8 mouse cellular contexts compared by ENCODE assay signal in the genomic region with DNA sequence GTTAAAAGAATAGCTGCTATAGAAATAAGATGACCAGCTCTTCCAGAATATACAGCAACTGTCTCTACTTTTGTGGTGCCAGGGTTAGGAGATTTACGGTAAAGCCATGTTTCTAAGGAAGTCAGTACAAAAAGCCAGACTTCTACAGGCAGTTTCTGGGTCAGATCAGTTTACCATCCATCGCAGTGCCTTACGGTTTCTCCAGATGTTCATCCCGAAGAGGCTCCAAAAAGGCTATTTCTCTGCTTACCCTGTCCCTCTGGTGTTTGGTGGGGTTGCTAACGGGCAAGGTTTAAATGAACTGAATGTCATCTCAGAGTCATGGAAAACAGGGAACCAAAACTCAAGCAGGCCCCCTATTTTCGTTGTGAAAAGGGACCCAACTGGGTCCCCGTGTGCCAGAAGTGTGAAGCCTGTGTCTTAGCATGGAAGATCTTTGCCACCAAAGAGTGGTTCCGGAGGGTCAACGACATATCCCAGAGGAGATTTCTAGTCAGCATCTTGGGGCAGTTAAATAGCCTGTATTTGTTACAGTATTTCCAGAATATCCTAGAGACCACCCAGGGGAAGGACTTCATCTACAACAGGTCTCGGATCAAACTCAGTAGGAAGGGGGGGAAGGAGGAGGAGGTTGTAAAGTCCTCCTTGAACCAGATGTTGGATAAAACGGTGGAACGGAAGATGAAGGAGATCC. TPM values are rescaled to one million over a fixed set of nuclear protein-coding genes. Genes with fewer than 3 reads are reported as not detected.
DNase-seq lines count a peak whose midpoint lies in the region; ATAC-seq and TF ChIP-seq lines count a peak whose summit lies in the region.

A gene (plus strand): TSS at position 109 of the 694 bp plus-strand sequence.

- no peaks in the 10 kb centered on the region for H3K4me1 ChIP-seq in kidney, adult 2 months (ENCODE audit: control insufficient read depth, insufficient read depth, low read length)
- H3K4me1 ChIP-seq in bone marrow, adult 2 months (ENCODE audit: control insufficient read depth, insufficient read depth, low read length): no peaks in the 10 kb centered on the region; the same call in 1 of the 2 replicates
- H3K4me1 ChIP-seq in heart, adult 2 months (ENCODE audit: control insufficient read depth, insufficient read depth, low read length): no peaks in the 10 kb centered on the region; the same call in 1 of the 2 replicates
- no peaks in the 10 kb centered on the region for H3K4me1 ChIP-seq in kidney, postnatal 0 days (replicated peaks; ENCODE audit: insufficient read depth, low read length)

- peak within 1 kb of the TSS; percentile 56 for H3K9ac ChIP-seq in heart, adult 2 months (ENCODE audit: low read depth, low read length)
- H3K9ac ChIP-seq in kidney, postnatal 0 days (ENCODE audit: low read depth, low read length): peak within 1 kb of the TSS; percentile 3; the same call in 1 of the 2 replicates

- TF ChIP-seq CTCF in kidney, adult 2 months (conservative IDR thresholded peaks at IDR 0.05; ENCODE audit: insufficient read depth, insufficient read length, low read depth, low read length): no peak
- no peak for TF ChIP-seq CTCF in bone marrow, adult 2 months (IDR thresholded peaks at IDR 0.05; ENCODE audit: control insufficient read depth, insufficient read depth, low read length)
- TF ChIP-seq CTCF in heart, adult 2 months (IDR thresholded peaks at IDR 0.05): no peak
- no peak for TF ChIP-seq CTCF in kidney, postnatal 0 days (IDR thresholded peaks at IDR 0.05; ENCODE audit: low read depth)

- no peak for TF ChIP-seq POLR2A in kidney, adult 2 months (IDR thresholded peaks at IDR 0.05; ENCODE audit: low read depth, low read length)
- TF ChIP-seq POLR2A in bone marrow, adult 2 months (IDR thresholded peaks at IDR 0.05; ENCODE audit: borderline replicate concordance, control insufficient read depth, low read depth, low read length): no peak
- no peak for TF ChIP-seq POLR2A in heart, adult 2 months (IDR thresholded peaks at IDR 0.05; ENCODE audit: insufficient read depth, low read depth, low read length)

- no peak within 1 kb of the TSS for H3K27ac ChIP-seq in kidney, adult 2 months (ENCODE audit: insufficient read depth, low read depth, low read length)
- no peak within 1 kb of the TSS for H3K27ac ChIP-seq in bone marrow, adult 2 months (ENCODE audit: control insufficient read depth, insufficient read depth, low read depth, low read length, poor library complexity)
- peak within 1 kb of the TSS; percentile 62 for H3K27ac ChIP-seq in heart, adult 2 months
- H3K27ac ChIP-seq in kidney, postnatal 0 days: no peak within 1 kb of the TSS

- WGBS in kidney, adult 2 months: 24% methylated on average over 12 of the region's 12 CpGs
- 19% methylated on average over 12 of the region's 12 CpGs for WGBS in bone marrow, adult 2 months
- WGBS in heart, adult 2 months: 37% methylated on average over 12 of the region's 12 CpGs
- 18% methylated on average over 12 of the region's 12 CpGs for WGBS in kidney, postnatal 0 days

- no peak for ATAC-seq in kidney, postnatal 0 days (replicated peaks; ENCODE audit: low FRiP score, low read depth)
- ATAC-seq in erythroid progenitor cell, adult 5-6 weeks (replicated peaks; ENCODE audit: low FRiP score, poor library complexity, severe bottlenecking): no peak

- H3K36me3 ChIP-seq in kidney, adult 2 months (ENCODE audit: control insufficient read depth, insufficient read depth, low read length): no peaks in the 10 kb centered on the region; the same call in 1 of the 2 replicates
- H3K36me3 ChIP-seq in heart, adult 2 months (ENCODE audit: control insufficient read depth, insufficient read depth, low read length): no peaks in the 10 kb centered on the region
- H3K36me3 ChIP-seq in kidney, postnatal 0 days (ENCODE audit: insufficient read depth, low read length): no peaks in the 10 kb centered on the region

- H3K79me2 ChIP-seq in heart, adult 2 months (replicated peaks; ENCODE audit: control insufficient read depth, insufficient read depth, low read length): no peaks in the 10 kb centered on the region

- no peaks in the 10 kb centered on the region for H3K9me3 ChIP-seq in kidney, postnatal 0 days (replicated peaks; ENCODE audit: low read length)

- peak within 1 kb of the TSS; percentile 42 for H3K4me2 ChIP-seq in kidney, postnatal 0 days (ENCODE audit: low read length)

- DNase-seq in kidney, adult 2 months: peak; percentile 51
- no peak for DNase-seq in kidney, postnatal 10 days
- DNase-seq in heart, adult 2 months: peak in 1 of 2 experiments; percentile 17
- peak; percentile 93 for DNase-seq in kidney, postnatal 0 days (ENCODE audit: low spot score)
- DNase-seq in lung, postnatal 10 days: peak; percentile 26
- DNase-seq in retina, postnatal 7 days (ENCODE audit: low read depth, low spot score): peak; percentile 16

- peak within 1 kb of the TSS; percentile 30; the same call in 1 of the 2 replicates for H3K4me3 ChIP-seq in kidney, adult 2 months (ENCODE audit: insufficient read depth, low read depth, low read length)
- H3K4me3 ChIP-seq in bone marrow, adult 2 months (replicated peaks; ENCODE audit: control insufficient read depth, low read depth, low read length): peak within 1 kb of the TSS; percentile 6
- peak within 1 kb of the TSS; percentile 32 for H3K4me3 ChIP-seq in heart, adult 2 months
- H3K4me3 ChIP-seq in kidney, postnatal 0 days (replicated peaks; ENCODE audit: low read depth, low read length): no peak within 1 kb of the TSS

- TF ChIP-seq EP300 in heart, adult 2 months (IDR thresholded peaks at IDR 0.05; ENCODE audit: insufficient read depth, low read depth, low read length): no peak

- intact Hi-C loops in heart, adult 2 months (cut with DNase I): no loop called here

- no peaks in the 10 kb centered on the region; the same call in 1 of the 2 replicates for H3K27me3 ChIP-seq in kidney, adult 2 months (replicated peaks; ENCODE audit: control insufficient read depth, insufficient read depth, low read length)
- no peaks in the 10 kb centered on the region for H3K27me3 ChIP-seq in heart, adult 2 months (ENCODE audit: control insufficient read depth, insufficient read depth, low read length)
- H3K27me3 ChIP-seq in kidney, postnatal 0 days (ENCODE audit: insufficient read depth, low read length): no peaks in the 10 kb centered on the region

RNA-seq across cellular contexts. Expression of the gene that starts here (rescaled TPM):
- 0.29 and 0.30 TPM in 2 replicates for polyA plus RNA-seq in kidney, adult 2 months (2012; rRNA removed)
- polyA plus RNA-seq in bone marrow, adult 2 months (2011; ENCODE audit: insufficient read depth, insufficient read length, low replicate concordance, missing spikeins): 0.79 and 2.5 TPM in 2 replicates
- under 1 TPM; 0.16 to 0.34 TPM for total RNA-seq in heart, adult 2 months (2021)
- polyA plus RNA-seq in heart, adult 2 months (2012; rRNA removed): 0.29 and 0.70 TPM in 2 replicates
- polyA plus RNA-seq in kidney, postnatal 0 days (2015; fragmentation: Nextera tagmentation; extraction: Ambion mirVana): 0.53 and 0.93 TPM in 2 replicates
- total RNA-seq in erythroid progenitor cell, adult 5-6 weeks (2015; ENCODE audit: low replicate concordance): 0.72 TPM in 1 of 2 replicates, not detected in the other
- 0.13 TPM in 1 of 2 replicates, not detected in the other for total RNA-seq in erythroid progenitor cell, adult 5-6 weeks (2017; ENCODE audit: low replicate concordance)

Comparison
In these comparisons a context has a peak if more than half of its experiments do, and no peak if none do; other contexts are left out.
1. Peak in DNase-seq and H3K4me3 ChIP-seq in kidney, adult 2 months; RNA of the gene not detected or under 1 TPM.
2. Peak in DNase-seq, H3K9ac ChIP-seq and H3K4me2 ChIP-seq in kidney, postnatal 0 days; RNA of the gene not detected or under 1 TPM.